Mouse (Mus musculus) heart, embryonic 13.5 days (tissue): ENCODE measurements around the gene Rabl6. TPM values are rescaled to one million over a fixed set of nuclear protein-coding genes. Genes with fewer than 3 reads are reported as not detected.
"Not testable (repeated sequence)": the region's sequence is repeated elsewhere in the genome, so short reads cannot be mapped to it uniquely, and the experiment has no call there.

Source experiments
- ATAC-seq: fragments of 200-750 bp; cut with Nextera tagmentation; 2 replicates; pipeline ENCODE4 v1.8.0; 2017; ENCODE audit warnings: moderate TSS enrichment; ENCODE audit not compliant: insufficient number of reproducible peaks, low FRiP score, low TSS enrichment; ENCODE audit errors: extremely low read depth
- H3K27ac ChIP-seq: fragments of 300-500 bp; sonication (generic); replicated peaks from 2 replicates; pipeline ENCODE4 v1.5.1; 2015; ENCODE audit warnings: moderate library complexity, mild to moderate bottlenecking, inconsistent platforms
- H3K27me3 ChIP-seq: fragments of 300-500 bp; sonication (generic); replicated peaks from 2 replicates; pipeline ENCODE4 v1.6.1; 2015; ENCODE audit warnings: mild to moderate bottlenecking, inconsistent platforms
- H3K36me3 ChIP-seq: fragments of 300-500 bp; sonication (generic); 2 replicates; pipeline ENCODE4 v1.6.1; 2015; ENCODE audit warnings: mild to moderate bottlenecking, inconsistent platforms
- H3K4me1 ChIP-seq: fragments of 300-500 bp; sonication (generic); 2 replicates; pipeline ENCODE4 v1.6.1; 2015; ENCODE audit warnings: inconsistent platforms
- H3K4me2 ChIP-seq: fragments of 300-500 bp; sonication (generic); 2 replicates; pipeline ENCODE4 v1.6.1; 2015; ENCODE audit warnings: inconsistent platforms, mild to moderate bottlenecking, moderate library complexity
- H3K4me3 ChIP-seq: fragments of 300-500 bp; sonication (generic); 2 replicates; pipeline ENCODE4 v1.5.1; 2015; ENCODE audit warnings: moderate library complexity, mild to moderate bottlenecking, inconsistent platforms
- H3K9ac ChIP-seq: fragments of 300-500 bp; sonication (generic); 2 replicates; pipeline ENCODE4 v1.6.1; 2015; ENCODE audit warnings: inconsistent platforms, mild to moderate bottlenecking, moderate library complexity
- H3K9me3 ChIP-seq: fragments of 300-500 bp; sonication (generic); 2 replicates; pipeline ENCODE4 v1.6.1; 2016; ENCODE audit warnings: inconsistent platforms
- WGBS: fragments of 180-500 bp; shearing (Covaris S2); methylation state at CpG from one replicate; pipeline ENCODE4 v1.1.7; 2015; ENCODE audit warnings: mixed read lengths; 5-methylcytosine and 5-hydroxymethylcytosine counted together
- polyA plus RNA-seq: library from polyadenylated mRNA; unstranded; fragments of >200 nt; fragmentation: Nextera tagmentation; extraction: Ambion mirVana; gene quantifications from 2 replicates; pipeline ENCODE4 v1.2.1, GENCODE M21; 2015

Rabl6 gene
- polyA plus RNA-seq, 1 experiment from 2014 or later, result 42.9 TPM

DNA sequence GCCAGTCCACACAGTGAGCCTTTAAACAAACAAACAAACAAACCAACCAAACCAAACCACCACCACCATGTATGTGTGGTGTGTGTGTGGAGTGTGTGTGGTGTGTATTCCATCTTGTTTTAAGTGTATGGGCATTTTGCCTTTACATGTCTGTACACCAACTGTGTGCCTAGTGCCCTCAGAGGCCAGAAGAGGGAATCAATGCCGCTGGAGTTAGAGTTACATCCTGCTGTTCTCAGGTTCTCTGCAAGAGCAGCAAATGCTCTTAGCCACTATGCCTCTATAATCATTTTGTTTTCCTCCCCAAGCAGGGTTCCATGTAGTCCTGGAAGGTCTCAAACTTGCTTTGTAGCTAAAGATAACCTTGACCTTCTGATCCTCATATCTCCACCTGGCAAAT, 52.0 kb downstream of the Rabl6 start:
- Histone ChIP-seq H3K27ac (no peak overlapping the region), H3K4me3 (peak overlapping the region; percentile 99), H3K27me3 (no peaks in the 10 kb centered on the region), H3K9ac (no peak overlapping the region), H3K4me1 (peaks cover 25% of the 10 kb centered on the region), H3K9me3 (no peaks in the 10 kb centered on the region), H3K36me3 (peaks cover 15% of the 10 kb centered on the region), H3K4me2 (no peak overlapping the region)
- 59% methylated on average over 1 of the region's 1 CpGs for WGBS
- ATAC-seq, result no peak

DNA sequence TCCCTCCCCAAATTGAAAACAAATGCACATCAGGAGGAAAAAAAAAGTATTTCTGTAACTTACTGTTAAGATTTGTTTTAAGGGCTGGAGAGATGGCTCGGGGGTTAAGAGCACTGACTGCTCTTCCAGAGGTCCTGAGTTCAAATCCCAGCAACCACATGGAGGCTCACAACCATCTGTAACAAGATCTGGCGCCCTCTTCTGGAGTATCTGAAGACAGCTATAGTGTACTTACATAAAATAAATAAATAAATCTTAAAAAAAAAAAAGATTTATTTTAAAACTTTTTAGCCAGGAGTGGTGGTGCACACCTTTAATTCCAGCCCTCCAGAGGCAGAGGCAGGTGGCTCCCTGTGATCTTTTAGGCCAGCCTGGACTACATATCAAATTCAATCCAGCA, 52.8 kb downstream of the Rabl6 start:
- not testable (repeated sequence) for H3K9me3 ChIP-seq
- 49% methylated on average over 2 of the region's 2 CpGs for WGBS

DNA sequence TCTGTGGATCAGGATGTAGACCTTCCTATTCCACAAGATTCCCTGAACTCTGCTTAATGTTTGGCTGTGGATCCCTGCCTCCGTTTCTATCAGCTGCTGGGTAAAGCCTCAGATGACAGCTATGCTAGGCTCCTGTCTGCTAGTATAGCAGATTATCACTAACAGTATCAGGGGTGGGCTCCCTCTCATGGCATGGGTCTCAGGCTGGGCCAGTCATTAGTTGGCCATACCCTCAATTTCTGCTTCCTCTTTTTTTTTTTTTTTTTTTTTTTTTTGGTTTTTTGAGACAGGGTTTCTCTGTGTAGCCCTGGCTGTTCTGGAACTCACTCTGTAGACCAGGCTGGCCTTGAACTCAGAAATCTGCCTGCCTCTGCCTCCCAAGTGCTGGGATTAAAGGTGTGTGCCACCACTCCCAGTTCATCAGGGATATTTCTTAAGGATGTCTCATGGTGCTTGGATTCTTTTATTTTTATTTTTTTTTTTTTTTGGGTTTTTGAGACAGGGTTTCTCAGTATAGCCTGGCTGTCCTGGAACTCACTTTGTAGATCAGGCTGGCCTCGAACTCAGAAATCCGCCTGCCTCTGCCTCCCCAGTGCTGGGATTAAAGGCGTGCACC, 55.0 kb downstream of the Rabl6 start:
- H3K4me1 ChIP-seq, result peaks cover 12% of the 10 kb centered on the region
- not testable (repeated sequence) for H3K27me3 ChIP-seq, H3K36me3 ChIP-seq, H3K4me2 ChIP-seq, H3K9ac ChIP-seq, ATAC-seq, H3K4me3 ChIP-seq, H3K27ac ChIP-seq, H3K9me3 ChIP-seq
- 71% methylated on average over 4 of the region's 4 CpGs for WGBS

More for the DNA sequence above, 52.8 kb downstream of the Rabl6 start:
- ATAC-seq, H3K27ac ChIP-seq, H3K9ac ChIP-seq, H3K4me3 ChIP-seq, H3K36me3 ChIP-seq, H3K4me2 ChIP-seq, H3K27me3 ChIP-seq: not testable (repeated sequence)
- H3K4me1 ChIP-seq, result peaks cover 25% of the 10 kb centered on the region

DNA sequence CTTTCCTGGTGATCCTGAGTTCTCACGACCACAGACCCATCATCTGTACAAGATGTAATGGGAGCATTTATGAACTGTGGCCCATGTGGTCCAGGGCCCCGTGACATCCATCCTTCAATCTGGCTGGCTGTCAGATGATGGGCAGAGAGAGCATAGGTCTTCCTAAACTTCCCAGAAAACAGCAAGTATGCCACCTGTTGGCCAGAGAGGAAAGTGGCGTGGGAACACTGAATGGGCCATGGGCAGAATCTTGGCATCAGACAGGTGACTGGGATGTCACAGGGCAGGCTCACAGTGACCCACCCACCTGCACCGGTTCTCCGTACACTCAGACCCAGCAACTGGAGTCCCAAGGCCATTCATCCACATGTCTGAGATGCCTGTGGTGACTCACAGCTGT, 57.1 kb downstream of the Rabl6 start:
- no peak for ATAC-seq
- H3K36me3 ChIP-seq, result no peaks in the 10 kb centered on the region
- no peaks in the 10 kb centered on the region for H3K9me3 ChIP-seq
- H3K27me3 ChIP-seq, result no peaks in the 10 kb centered on the region; the same call in 1 of the 2 replicates
- H3K27ac ChIP-seq, result no peak overlapping the region
- no peak overlapping the region for H3K4me3 ChIP-seq
- H3K4me2 ChIP-seq, result no peak overlapping the region
- 22% methylated on average over 5 of the region's 5 CpGs for WGBS
- no peak overlapping the region for H3K9ac ChIP-seq
- peaks cover 5% of the 10 kb centered on the region for H3K4me1 ChIP-seq

DNA sequence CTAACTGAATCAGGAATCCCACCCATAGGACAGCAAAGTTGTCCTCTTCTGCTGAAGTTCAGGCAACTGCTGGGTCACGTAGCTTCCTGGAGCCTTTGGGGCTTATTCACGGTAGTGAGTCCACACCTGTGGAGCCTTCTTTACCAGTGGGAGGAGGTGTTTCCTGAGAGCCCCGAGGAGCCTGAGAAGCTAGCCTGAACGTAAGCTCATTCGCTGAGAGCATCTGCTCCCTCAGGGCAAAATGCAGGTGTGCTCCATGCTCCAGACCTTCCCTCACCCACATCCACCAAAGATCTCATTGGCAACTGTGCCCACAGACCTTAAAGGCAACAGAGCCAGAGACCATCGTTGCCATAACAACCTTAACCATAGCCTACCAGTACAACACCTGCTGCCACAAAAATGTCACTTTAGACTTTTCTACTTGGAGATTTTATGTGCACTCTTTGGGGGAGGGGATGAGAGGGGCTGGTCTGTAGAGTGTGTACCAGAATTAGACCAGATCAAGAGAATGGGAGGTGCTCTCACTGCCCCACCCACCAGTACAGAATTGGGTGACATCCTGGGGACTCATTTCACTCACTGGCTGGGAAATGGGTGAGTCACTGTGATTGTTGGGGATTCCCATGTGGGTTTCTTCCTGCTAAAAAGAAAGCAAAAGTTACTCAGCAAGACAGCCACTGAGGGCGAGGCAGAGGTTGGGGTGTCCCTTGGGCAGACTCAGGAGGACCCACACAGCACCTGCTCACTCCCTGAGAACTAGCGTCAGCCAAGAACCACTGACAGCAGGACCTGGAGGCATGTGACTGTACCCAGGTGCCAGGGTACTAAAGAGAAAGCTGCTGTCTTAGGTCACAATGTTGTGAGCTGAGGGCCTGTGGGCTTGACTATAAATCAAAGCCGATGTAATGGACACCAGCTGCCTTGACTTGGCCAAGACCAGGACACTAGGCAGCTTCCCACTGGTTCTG, 59.0 kb downstream of the Rabl6 start:
- WGBS, result 59% methylated on average over 9 of the region's 9 CpGs
- Histone ChIP-seq H3K9ac (no peak overlapping the region), H3K27ac (no peak overlapping the region), H3K36me3 (peaks cover 10% of the 10 kb centered on the region; the same call in 1 of the 2 replicates), H3K9me3 (no peaks in the 10 kb centered on the region), H3K27me3 (no peaks in the 10 kb centered on the region; the same call in 1 of the 2 replicates), H3K4me1 (peaks cover 17% of the 10 kb centered on the region), H3K4me3 (no peak overlapping the region), H3K4me2 (no peak overlapping the region)
- no peak for ATAC-seq

DNA sequence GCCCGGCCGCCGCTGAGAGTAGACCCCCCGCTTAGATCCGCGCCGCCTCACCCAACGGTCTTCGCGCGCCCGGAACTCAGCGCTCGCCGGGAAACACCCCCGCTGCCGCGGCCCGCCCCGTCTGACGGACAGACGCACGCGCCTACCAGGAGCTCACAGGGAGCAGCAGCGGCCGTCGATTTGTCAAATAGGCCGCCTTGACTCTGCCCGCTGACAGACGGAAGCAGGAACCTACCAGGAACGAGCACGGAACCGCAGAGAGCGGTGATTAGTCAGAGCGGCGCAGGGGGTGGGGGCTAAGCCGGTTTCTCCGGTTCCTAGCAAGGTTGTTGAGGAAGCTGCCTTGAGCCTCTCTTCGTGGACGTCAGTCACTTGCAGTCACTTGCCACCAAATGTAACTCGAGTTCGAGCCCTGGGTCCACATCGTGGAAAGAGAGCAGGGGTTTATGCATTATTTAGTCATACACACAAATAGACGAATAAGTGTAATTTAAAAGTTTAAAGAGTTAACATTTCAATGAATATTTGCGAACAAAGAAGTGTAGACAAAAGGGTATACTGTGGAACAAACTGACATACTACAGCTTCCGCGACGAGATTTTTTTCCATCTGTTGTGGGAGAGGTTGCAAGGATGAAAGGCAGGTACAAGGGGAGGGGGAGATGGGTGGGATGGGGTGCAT, 61.4 kb downstream of the Rabl6 start, which contains the start of gene Traf2:
TSS of gene Traf2 (minus strand) at position 130 of the 681 bp plus-strand sequence.
- Histone ChIP-seq H3K4me2 (peak within 1 kb of the TSS; percentile 88), H3K36me3 (peaks cover 10% of the 10 kb centered on the region; the same call in 1 of the 2 replicates), H3K4me1 (peaks cover 19% of the 10 kb centered on the region), H3K9me3 (no peaks in the 10 kb centered on the region), H3K4me3 (peak within 1 kb of the TSS; percentile 84), H3K9ac (peak within 1 kb of the TSS; percentile 93), H3K27me3 (no peaks in the 10 kb centered on the region; the same call in 1 of the 2 replicates), H3K27ac (peak within 1 kb of the TSS; percentile 79)
- WGBS, result 3% methylated on average over 46 of the region's 48 CpGs
- peak; percentile 99 for ATAC-seq

DNA sequence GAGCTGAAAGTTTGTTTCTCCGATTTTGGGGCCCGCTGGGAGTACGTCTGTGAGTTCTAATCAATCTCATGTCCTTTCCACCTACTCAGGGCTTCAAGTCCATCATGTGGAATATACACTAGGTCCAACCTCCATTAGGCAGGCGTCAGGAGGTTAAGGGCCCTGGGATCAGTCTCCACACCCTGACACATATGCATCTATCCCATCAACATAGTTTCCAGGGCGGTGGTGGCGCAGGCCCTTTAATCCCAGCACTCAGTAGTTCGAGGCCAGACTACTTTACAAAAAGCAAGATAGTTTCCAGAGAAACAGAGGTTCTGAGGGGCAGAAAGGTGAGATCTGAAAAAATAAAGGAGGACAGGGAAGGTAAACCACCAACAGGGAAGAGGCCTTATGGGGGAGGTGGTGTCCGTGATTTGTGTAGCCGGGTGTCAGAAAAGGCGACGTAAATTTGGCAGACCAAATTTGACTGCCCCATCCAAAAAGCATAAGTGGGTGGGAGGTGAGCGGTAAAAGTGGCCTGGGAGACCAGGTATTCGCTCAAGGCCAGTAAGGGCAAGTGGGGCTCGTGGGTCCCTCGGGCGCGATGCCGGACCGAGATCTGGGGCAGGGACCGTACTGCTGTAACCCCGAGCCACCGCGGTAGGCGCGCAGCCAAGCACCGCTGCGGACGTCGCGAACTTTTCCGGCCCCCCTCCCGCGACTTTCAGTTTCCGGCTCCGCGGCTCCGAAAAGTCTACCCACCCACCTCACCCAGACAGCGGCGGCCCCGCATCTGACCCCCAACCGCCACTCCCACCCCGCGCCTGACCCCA, 62.1 kb downstream of the Rabl6 start:
- peak; percentile 50 for ATAC-seq
- H3K4me1 ChIP-seq, result peaks cover 19% of the 10 kb centered on the region
- H3K36me3 ChIP-seq, result peaks cover 10% of the 10 kb centered on the region; the same call in 1 of the 2 replicates
- no peaks in the 10 kb centered on the region for H3K9me3 ChIP-seq
- no peaks in the 10 kb centered on the region; the same call in 1 of the 2 replicates for H3K27me3 ChIP-seq
- peak overlapping the region; percentile 79 for H3K27ac ChIP-seq
- H3K4me3 ChIP-seq, result peak overlapping the region; percentile 84
- peak overlapping the region; percentile 88 for H3K4me2 ChIP-seq
- WGBS, result 6% methylated on average over 43 of the region's 43 CpGs
- H3K9ac ChIP-seq, result peak overlapping the region; percentile 93

DNA sequence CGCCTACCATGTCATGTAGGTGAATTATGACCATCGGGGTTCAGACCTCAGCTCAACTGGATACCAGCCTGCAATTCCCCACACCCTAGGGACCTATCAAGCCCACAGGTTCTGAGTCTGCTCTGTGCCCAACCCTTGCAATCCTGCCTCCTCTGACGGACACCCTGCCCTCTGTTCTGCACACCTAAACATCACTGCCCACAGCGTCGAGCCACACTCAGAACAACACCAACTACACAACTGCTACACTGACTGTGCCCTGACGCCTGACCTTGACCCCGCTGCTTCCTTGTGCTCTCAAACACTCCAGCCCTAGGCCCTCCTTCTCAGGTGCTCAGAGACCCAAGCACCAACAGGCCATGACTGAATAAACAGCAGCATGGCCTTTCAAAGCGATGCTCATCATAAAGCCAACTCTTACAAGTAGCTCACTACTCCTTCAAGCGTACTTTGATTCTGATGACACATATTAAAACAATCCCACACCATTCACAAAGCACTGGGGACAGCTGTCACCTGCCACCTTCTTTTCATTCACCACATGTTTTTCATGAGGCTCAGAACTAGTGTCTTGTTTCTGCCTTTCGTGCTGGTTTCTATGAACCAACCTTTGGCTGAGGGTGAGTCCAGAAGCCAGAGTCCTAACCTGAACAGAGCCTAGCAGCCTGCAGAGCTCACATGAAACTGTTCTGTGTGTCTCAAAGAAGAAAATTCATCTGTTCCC, 66.5 kb downstream of the Rabl6 start:
- Histone ChIP-seq H3K27ac (no peak overlapping the region), H3K9me3 (no peaks in the 10 kb centered on the region), H3K4me1 (peaks cover 14% of the 10 kb centered on the region), H3K4me2 (no peak overlapping the region), H3K9ac (no peak overlapping the region), H3K36me3 (peaks cover 37% of the 10 kb centered on the region), H3K4me3 (no peak overlapping the region), H3K27me3 (no peaks in the 10 kb centered on the region)
- WGBS, result 88% methylated on average over 10 of the region's 10 CpGs
- no peak for ATAC-seq

DNA sequence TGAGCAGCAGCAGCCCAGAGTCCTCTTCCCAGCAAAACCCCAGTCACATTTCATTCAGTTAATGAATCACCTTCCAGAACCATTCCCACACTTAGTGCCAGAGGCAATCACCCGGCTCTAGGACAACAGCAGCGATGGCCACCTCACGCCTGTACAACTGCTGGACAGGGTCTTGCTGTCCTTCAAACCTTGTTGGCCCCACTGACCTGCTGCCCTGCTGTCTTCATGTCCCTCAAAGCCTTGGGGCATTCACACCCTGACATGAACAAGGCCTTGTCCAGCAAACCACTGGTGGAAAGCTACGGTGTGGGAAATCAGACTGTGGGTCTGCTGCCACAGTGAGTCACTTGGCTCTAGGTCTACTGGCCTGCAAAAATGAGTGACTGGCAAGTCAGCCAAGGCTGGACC, 67.8 kb downstream of the Rabl6 start:
- H3K36me3 ChIP-seq, result peaks cover 49% of the 10 kb centered on the region
- no peak for ATAC-seq
- H3K4me2 ChIP-seq, result no peak overlapping the region
- no peak overlapping the region for H3K27ac ChIP-seq
- H3K9me3 ChIP-seq, result no peaks in the 10 kb centered on the region
- no peaks in the 10 kb centered on the region for H3K27me3 ChIP-seq
- 93% methylated on average over 4 of the region's 4 CpGs for WGBS
- H3K9ac ChIP-seq, result no peak overlapping the region
- H3K4me3 ChIP-seq, result no peak overlapping the region
- H3K4me1 ChIP-seq, result peaks cover 8% of the 10 kb centered on the region

DNA sequence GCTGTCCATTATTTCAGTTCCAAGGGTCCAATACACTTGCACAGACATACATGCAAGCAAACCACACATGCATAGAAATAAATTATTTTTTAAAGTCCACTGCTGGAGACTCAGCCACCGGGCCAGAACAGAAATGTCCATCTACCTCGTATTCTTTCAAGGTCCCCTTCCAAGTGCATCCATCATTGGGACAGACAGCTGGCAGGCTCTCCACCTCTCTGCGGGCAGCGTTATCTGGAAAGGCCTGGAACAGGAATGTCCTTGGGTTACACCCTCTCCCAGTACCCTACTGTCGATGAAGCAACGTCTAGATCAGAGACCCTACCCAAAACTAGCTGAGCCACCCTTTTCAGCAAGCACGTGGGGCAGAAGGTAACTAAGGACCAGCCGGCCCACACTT, 71.8 kb downstream of the Rabl6 start:
- ATAC-seq, result no peak
- Histone ChIP-seq H3K9ac (no peak overlapping the region), H3K36me3 (peaks cover 78% of the 10 kb centered on the region), H3K4me3 (no peak overlapping the region), H3K27ac (no peak overlapping the region), H3K4me1 (0 out of 2 replicates have a peak, but pooled peaks cover 2% of the 10 kb centered on the region), H3K9me3 (no peaks in the 10 kb centered on the region), H3K4me2 (no peak overlapping the region), H3K27me3 (no peaks in the 10 kb centered on the region)
- 64% methylated on average over 8 of the region's 8 CpGs for WGBS
